Mouse (Mus musculus) mouse embryonic stem cell (cell line): Measurements from ENCODE around the gene Stag2.

ENCODE experiments used
- in situ Hi-C, 2 experiments: fragments of 300-500 bp; cut with MboI; formaldehyde crosslinking; loops; 1 replicate in 1 of 2; 3 replicates in 1 of 2; pipeline ENCODE4 v1.14.3; 2019 to 2020; ENCODE audit warnings: low sequenced_read_pairs in 2 of 2, low pct_unique_long_range_greater_than_20kb in 1 of 2, mixed read lengths in 1 of 2; ENCODE audit not compliant: unreplicated experiment in 1 of 2

Gene Stag2

GRCm38 (mm10) chrX:42148788-42149556 is at the start of gene Stag2:
TSS of gene Stag2 (plus strand) at chrX:42149317.
- in situ Hi-C loops: no loop called here

- in situ Hi-C loops: no loop called here
These were observed 42.0 kb upstream of the Stag2 start for GRCm38 (mm10) chrX:42107137-42107536.

- in situ Hi-C loops: no loop called here
These were observed 38.5 kb upstream of the Stag2 start for GRCm38 (mm10) chrX:42110585-42110984.

DNA sequence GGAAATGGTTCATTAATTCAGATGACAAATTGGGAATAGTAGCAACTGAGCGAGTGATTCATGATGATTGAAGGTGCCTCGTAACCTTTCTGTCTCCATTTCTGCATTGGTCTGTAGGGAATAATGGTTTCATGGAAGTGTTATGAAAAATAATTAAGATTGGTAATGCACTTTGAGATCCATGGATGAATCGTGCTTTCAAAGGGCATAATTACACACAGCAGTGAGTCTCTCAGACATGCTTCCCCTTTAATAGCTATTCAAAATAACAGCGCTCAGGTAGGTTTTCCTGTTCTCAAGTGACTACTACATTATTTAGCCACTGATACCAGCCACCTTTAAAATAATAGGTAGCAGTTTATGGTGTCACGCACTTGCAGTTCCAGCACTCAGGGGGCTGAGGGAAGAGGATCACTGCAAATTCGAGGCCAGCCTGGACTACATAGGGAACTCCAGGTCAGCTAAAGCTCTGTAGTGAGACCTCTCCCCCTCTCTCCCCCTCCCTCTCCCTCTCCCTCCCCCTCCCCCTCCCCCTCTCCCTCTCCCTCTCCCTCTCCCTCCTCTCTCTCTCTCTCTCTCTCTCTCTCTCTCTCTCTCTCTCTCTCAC is 29.6 kb upstream of the Stag2 start:
- in situ Hi-C loops: no loop called here

- in situ Hi-C loops: no loop called here
These were observed 24.0 kb upstream of the Stag2 start for GRCm38 (mm10) chrX:42124963-42125697.

GRCm38 (mm10) chrX:42139882-42140281 is 9.2 kb upstream of the Stag2 start:
- in situ Hi-C loops: no loop called here

DNA sequence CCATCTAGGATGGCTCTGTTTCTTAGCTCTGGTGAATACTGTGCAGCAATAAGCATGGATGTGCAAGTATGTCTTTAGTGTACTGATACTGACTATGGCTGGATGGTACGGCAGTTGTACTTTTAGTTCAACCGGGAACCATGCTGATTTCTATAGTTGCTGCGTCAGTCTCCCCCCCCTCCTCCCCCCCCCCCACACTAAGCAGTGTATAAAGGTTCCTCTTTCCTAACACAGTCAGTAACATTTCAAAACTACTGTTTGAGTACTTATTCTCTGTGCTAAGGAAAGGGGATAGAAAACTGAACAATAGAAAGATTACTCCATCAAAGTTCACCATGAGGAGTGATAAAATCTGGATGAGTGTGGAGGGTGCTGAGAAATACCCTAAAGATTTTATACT is 6.5 kb upstream of the Stag2 start:
- in situ Hi-C loops: no loop called here

DNA sequence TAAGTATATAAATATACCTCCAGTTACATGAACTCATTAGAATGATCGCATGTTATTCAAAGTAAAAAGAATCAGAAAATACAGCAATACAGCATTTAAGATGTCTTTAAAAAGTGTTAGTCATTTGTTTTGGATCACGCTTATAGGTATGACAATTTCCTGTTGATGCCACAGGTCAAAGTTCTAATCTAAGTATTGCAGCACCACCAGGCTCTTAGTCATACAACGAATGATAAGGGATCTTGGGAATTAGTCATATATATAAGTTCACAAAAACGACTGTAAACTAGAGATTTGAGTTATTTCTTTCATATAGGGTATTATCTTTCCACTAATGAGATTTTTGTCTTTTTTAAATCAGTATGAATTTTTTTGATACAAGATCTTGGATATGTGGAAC is 5.1 kb upstream of the Stag2 start:
- in situ Hi-C loops: no loop called here

DNA sequence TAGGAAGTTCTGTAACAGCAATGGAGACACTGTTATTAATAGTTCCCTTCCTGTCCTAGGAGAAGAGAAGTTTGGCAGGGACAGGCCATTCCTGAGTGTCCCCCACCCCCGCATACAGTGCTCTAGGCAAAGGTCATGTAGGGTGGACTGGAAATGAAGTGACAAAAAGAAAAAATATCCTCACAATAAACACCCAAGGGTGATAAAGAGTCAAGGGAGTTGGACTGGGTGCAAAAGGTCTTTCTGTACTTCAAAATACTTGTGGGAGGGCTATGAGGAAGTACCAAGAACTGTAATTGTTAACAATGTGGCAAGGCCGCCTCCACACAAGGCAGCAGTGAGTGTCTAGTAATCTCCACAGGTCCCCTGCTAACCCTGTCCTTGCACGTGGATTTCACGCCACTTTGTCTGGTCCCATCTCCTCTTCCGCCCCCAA is 1.1 kb upstream of the Stag2 start:
- in situ Hi-C loops: no loop called here

GRCm38 (mm10) chrX:42149557-42150345 is 634 bp downstream of the Stag2 start:
- in situ Hi-C loops: no loop called here

- in situ Hi-C loops: no loop called here
These were observed 1.4 kb downstream of the Stag2 start for GRCm38 (mm10) chrX:42150346-42151023.

GRCm38 (mm10) chrX:42151024-42151754 is 2.1 kb downstream of the Stag2 start:
- in situ Hi-C loops: no loop called here

- in situ Hi-C loops: no loop called here
These were observed 2.8 kb downstream of the Stag2 start for GRCm38 (mm10) chrX:42151903-42152369.

- in situ Hi-C loops: no loop called here
These were observed 3.9 kb downstream of the Stag2 start for GRCm38 (mm10) chrX:42153056-42153455.

GRCm38 (mm10) chrX:42165455-42165854 is 16.3 kb downstream of the Stag2 start:
- in situ Hi-C loops: no loop called here

DNA sequence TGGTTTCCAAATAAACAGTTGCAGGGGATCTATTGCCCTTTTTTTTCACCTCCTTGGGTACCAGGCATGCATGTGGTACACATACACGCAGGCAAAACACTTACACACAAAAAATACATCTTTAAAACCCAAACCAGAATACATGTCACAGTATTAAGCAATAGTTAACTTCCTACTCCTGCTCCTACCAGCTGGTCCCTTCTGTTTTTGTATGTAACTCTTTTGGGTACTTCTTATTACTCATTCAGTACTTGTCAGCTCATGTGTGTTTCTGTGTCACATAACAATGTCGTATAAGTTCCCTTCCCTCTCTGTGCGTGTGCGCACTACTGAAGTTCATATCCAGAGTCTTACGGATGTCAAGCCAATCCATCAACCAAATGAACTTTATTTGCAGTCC is 21.7 kb downstream of the Stag2 start:
- in situ Hi-C loops: no loop called here

DNA sequence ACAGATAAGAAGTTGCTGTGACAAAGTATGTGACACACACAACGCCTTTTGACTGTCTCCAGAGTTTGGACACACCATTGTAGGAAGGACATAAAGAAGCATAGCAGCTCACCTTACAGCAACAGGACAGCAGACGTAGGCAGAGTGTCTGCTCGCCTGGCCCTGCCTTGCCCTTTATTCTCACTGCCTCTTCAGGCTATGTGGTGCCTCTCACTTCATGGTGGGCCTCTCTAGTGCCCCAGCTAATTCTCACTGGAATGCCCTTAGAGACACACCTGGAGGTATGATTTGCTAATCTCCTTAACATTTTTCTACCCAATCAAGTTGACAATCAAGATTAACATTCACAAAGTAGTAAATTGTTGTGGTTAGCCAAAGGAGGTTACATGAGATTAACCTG is 38.5 kb downstream of the Stag2 start:
- in situ Hi-C loops: no loop called here
